23 mouse cellular contexts compared by ENCODE assay signal in genomic region chr19:18336637-18337036, GRCm38 (mm10).
DNase-seq lines count a peak whose midpoint lies in the region; ATAC-seq and TF ChIP-seq lines count a peak whose summit lies in the region.
"Had no signal": no experiment of that assay in that cellular context is flagged by ENCODE, and none has a peak within 500 bp of the region (broad histone marks: within the 10 kb centered on the region; RNA-seq: fewer than 3 reads in every experiment).

No protein-coding gene starts in this region.

- POLR2A ChIA-PET in Patski (lab: Charles Lee) = no interaction called here

- CTCF ChIA-PET in Patski (lab: Charles Lee) = no interaction called here

- no peak overlapping the region for H3K27ac ChIP-seq in lung, postnatal 0 days (ENCODE audit: low read length)
- H3K27ac ChIP-seq: embryonic facial prominence, embryonic 10.5 days; embryonic facial prominence, embryonic 12.5 days; forebrain, embryonic 13.5 days; forebrain, embryonic 15.5 days had no signal

- in situ Hi-C loops in Patski (cut with MboI; ENCODE audit: low pct_unique_long_range_greater_than_20kb) = no loop called here

- WGBS in lung, postnatal 0 days = 77% methylated on average over 4 of the region's 4 CpGs
- WGBS in lung, adult 2 months = 70% methylated on average over 4 of the region's 4 CpGs

- H3K4me2 ChIP-seq in lung, postnatal 0 days (replicated peaks; ENCODE audit: low read depth, low read length) = no peak overlapping the region
- H3K4me2 ChIP-seq: embryonic facial prominence, embryonic 12.5 days; forebrain, embryonic 13.5 days; forebrain, embryonic 15.5 days had no signal

- ATAC-seq in frontal cortex, adult (ENCODE audit: low TSS enrichment) = peak; percentile 96
- peak; percentile 46 for ATAC-seq in lung, postnatal 0 days
- ATAC-seq in Patski = peak; percentile 76
- ATAC-seq: CD4-positive, CD25-positive, alpha-beta regulatory T cell, adult 4 months; forebrain, embryonic 13.5 days; forebrain, embryonic 15.5 days had no signal

- H3K9ac ChIP-seq in lung, postnatal 0 days (replicated peaks; ENCODE audit: low read depth) = no peak overlapping the region
- H3K9ac ChIP-seq: embryonic facial prominence, embryonic 12.5 days; forebrain, embryonic 13.5 days; forebrain, embryonic 15.5 days had no signal

- H3K9me3 ChIP-seq in lung, postnatal 0 days (ENCODE audit: low read length) = no peaks in the 10 kb centered on the region
- H3K9me3 ChIP-seq: embryonic facial prominence, embryonic 10.5 days; embryonic facial prominence, embryonic 12.5 days; forebrain, embryonic 13.5 days; forebrain, embryonic 15.5 days; G1E had no signal

- H3K36me3 ChIP-seq in lung, postnatal 0 days (ENCODE audit: insufficient read depth, low read length) = no peaks in the 10 kb centered on the region
- H3K36me3 ChIP-seq: embryonic facial prominence, embryonic 10.5 days; embryonic facial prominence, embryonic 12.5 days; forebrain, embryonic 15.5 days; G1E had no signal

- no peak for TF ChIP-seq POLR2A in lung, adult 2 months (IDR thresholded peaks at IDR 0.05; ENCODE audit: borderline replicate concordance, extremely low read depth, low read depth, low read length)

- no peak for DNase-seq in frontal cortex, postnatal 10 days (ENCODE audit: low spot score in 2 of 2)
- DNase-seq in lung, postnatal 0 days (ENCODE audit: low spot score) = peak; percentile 37
- DNase-seq in lung, adult 2 months = no peak
- DNase-seq in Patski (ENCODE audit: low read depth, low spot score) = no peak
- peak; percentile 31 for DNase-seq in skeletal muscle tissue, adult 2 months (ENCODE audit: low read depth, low spot score)
- no peak for DNase-seq in ovary, postnatal 14 days (ENCODE audit: low spot score)
- DNase-seq: adrenal gland, adult 2 months; adrenal gland, postnatal 10 days; adrenal gland, postnatal 25 days; B cell, adult 2 months; cerebellum, adult 11-12 months; cerebellum, adult 2 months; cerebellum, adult 9-10 months; cerebellum, postnatal 10 days; cerebellum, postnatal 25 days had no signal

- H3K27me3 ChIP-seq in lung, postnatal 0 days (replicated peaks; ENCODE audit: insufficient read depth, low read length) = no peaks in the 10 kb centered on the region
- no peaks in the 10 kb centered on the region for H3K27me3 ChIP-seq in Patski
- H3K27me3 ChIP-seq: CH12.LX; embryonic facial prominence, embryonic 12.5 days; forebrain, embryonic 13.5 days; forebrain, embryonic 15.5 days had no signal

- TF ChIP-seq EP300 in lung, postnatal 0 days (IDR thresholded peaks at IDR 0.05) = peak; percentile 38; the same call in 1 of the 2 replicates

- no peak overlapping the region for H3K4me3 ChIP-seq in lung, postnatal 0 days (ENCODE audit: low read depth, low read length)
- no peak overlapping the region for H3K4me3 ChIP-seq in lung, adult 2 months (replicated peaks; ENCODE audit: extremely low read depth, low read depth, low read length)
- H3K4me3 ChIP-seq: embryonic facial prominence, embryonic 10.5 days; embryonic facial prominence, embryonic 12.5 days; forebrain, embryonic 13.5 days; forebrain, embryonic 15.5 days had no signal

- no peak for TF ChIP-seq CTCF in lung, postnatal 0 days (IDR thresholded peaks at IDR 0.05)
- no peak for TF ChIP-seq CTCF in lung, adult 2 months (IDR thresholded peaks at IDR 0.05; ENCODE audit: insufficient read depth, low read length)
- no peak for TF ChIP-seq CTCF in Patski (IDR thresholded peaks at IDR 0.05)

- no peaks in the 10 kb centered on the region for H3K4me1 ChIP-seq in lung, postnatal 0 days (ENCODE audit: insufficient read depth, low read depth, low read length)
- H3K4me1 ChIP-seq in lung, adult 2 months (ENCODE audit: control insufficient read depth, insufficient read depth, low read length) = no peaks in the 10 kb centered on the region
- H3K4me1 ChIP-seq: embryonic facial prominence, embryonic 12.5 days had no signal

Comparison
In these comparisons a context has a peak if more than half of its experiments do, and no peak if none do; other contexts are left out.
1. DNase-seq: peak in lung, postnatal 0 days (single experiment) and skeletal muscle tissue, adult 2 months (single experiment); none in frontal cortex, postnatal 10 days (0 of 2), lung, adult 2 months (single experiment), Patski (single experiment) and ovary, postnatal 14 days (single experiment).
2. ATAC-seq: peak in every context shown above with its lines; median percentile 96 in frontal cortex, adult; 76 in Patski; 46 in lung, postnatal 0 days.